Mouse (Mus musculus): ENCODE measurements around the gene Atp5h.
"Not testable (repeated sequence)": the region's sequence is repeated elsewhere in the genome, so short reads cannot be mapped to it uniquely, and the experiment has no call there.

Atp5h gene

DNA sequence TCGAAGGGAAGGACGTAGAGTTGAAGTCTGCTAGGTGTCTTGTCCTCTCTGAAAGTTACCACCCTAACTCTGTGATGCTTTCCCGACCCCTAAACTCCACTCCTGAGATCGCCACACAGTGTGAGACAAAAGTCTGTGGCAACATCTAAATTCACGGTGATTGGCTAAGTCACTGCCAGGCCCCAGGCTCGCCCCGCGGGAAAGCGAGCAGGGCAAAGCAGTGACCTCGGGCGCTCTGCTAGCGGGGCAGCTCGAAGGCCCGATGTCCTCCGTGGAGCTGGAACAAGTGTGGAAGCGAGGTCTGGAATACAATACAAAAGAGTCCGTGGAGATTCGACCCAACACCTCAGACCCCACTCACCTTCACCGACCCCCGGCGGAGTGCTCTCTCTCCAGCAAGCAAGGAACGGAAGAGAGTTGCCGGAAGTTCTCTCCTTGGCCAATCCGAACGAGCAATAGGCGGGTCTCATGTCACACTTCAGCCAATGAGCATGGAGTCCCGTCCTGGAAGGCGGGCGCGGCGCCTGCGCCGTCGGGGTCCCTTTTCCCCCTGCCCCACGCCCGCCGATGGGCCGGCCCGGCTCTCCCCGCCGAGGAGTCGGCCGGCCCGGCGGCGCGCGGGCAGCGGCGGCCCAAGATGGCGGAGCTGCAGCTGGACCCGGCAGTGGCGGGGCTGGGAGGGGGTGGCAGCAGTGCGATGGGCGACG is at the start of gene Atp5h, which contains the start of gene Kctd2:
Gene Atp5h, minus strand, starts transcription at position 432 of the 707 bp plus-strand sequence.
Gene Kctd2, plus strand, starts transcription at position 598 of the 707 bp plus-strand sequence.
- DNase-seq (ENCODE audit: low spot score in 2 of 2), result peak; percentile 93 to 95

DNA sequence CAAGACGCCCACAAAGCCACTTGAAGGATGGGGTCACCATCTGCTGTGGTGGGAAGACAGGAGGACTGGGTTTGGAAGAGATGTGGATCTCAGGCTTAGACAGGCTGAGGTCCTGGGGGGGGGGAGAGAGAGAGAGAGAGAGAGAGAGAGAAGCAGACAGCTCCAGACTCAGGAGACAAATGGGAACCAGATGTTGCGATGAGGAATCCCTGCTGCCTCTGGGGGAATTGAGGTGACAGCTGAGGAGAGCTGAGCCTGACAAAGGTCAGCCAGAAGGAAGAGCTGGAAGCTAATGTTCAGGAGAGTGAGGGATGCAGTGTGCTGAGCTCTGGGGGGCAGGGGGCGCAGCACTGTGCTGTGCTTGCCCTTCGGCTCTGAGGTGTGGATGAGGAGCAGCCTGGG is 47.5 kb upstream of the Atp5h start:
- DNase-seq (ENCODE audit: low spot score in 2 of 2), result no peak

DNA sequence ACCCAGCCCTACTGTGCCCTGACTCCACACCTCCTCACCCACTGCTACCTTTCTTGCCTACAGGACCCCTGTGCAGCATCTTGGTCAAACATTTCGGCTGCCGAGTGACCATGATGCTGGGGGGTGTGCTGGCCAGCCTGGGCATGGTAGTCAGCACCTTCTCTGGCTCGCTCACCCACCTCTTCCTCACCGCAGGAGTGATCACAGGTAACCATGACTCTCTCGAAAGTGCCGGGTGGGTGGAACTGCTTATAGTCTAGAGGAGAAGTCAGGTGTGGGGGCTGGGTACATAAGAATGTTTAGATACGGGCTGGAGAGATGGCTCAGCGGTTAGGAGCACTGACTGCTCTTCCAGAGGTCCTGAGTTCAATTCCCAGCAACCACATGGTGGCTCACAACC is 45.1 kb upstream of the Atp5h start:
- DNase-seq (ENCODE audit: low spot score in 2 of 2), result no peak

DNA sequence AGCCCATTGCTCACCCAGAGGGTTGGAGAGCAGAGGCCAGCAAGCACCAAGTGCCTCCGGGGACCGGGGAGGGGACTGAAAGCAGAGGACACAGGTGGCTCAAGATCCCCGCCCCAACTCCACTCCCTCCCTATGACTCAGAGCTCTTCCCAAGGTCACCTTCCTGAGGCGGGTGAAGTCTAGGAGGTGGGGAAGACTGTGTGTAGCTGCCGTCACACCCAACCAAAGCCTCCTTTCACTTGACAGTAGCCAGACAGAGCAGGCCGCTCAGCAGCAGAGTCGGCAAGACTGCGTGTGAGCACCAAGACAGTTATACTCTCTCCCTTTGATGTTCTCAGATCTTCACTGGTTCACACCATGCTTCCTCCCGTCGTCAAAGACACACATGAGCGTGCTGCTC is 43.6 kb upstream of the Atp5h start:
- DNase-seq (ENCODE audit: low spot score in 2 of 2), result no peak

DNA sequence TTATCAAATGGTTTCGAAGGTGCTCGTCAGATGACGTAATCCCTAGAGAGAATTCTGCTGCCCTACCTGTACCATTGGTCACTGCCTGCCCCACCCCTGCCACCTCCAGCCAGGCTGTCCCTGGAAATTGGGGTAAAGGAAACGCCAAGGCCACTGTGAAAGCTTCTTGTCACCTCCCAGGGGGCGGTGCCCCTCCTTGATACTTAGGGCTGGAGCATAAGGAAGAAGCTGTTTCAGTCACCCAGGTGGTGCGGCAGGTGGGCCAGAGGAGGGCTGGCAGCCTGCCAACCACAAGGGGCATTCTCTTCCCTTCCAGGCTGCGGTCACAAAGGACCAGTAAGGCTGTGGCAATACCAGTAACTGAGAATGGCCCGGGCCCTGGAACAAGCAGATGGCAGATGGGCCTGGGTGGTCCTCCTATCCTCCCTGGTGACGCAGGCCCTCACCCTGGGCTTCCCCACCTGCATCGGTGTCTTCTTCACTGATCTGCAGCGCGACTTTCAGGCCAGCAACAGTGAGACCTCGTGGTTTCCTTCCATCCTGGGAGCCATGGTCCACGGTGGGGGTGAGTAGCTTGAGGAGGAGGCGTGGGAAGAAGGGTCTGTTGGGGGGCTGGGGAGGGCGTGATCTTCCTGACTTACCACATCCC is 42.6 kb upstream of the Atp5h start, which contains the start of gene Slc16a5:
Gene Slc16a5, plus strand, starts transcription at position 232 of the 649 bp plus-strand sequence.
- DNase-seq (ENCODE audit: low spot score in 2 of 2), result no peak

DNA sequence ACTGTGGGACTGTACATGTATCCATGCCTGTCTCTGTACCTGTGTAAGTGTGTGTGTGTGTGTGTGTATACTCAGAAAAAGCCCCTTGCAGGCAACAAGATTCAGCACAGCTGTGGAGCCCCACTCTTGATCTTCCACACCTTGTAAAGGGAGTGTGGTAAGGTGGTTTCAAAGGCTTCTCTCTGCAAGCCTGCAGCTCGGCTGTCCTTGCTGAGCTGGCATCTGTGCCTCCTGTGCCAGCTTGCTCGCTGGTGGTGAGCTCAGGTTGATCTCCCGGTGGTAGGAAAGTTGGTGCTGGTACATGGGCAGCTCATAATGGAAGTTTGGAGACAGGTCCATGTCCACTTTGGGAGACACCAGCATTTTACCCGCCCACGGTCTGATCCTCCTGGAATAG is 42.1 kb upstream of the Atp5h start:
- DNase-seq (ENCODE audit: low spot score in 2 of 2), result no peak

DNA sequence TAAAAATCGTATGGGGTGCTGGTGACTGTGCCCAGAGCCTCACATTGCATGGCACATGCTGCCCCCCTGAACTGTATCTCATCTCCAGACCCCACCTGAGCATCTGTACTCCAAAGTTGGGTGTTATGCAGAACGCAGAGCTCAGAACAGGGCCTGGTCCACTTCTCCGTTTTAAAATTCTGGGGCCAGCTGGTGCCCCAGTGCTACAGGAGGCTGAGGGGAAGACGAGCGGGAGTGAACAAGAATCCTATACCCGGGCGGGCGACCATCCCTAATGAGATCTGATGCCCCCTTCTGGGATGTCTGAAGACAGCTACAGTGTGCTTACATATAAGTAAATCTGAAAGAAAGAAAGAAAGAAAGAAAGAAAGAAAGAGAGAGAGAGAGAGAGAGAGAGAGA is 41.2 kb upstream of the Atp5h start:
- no peak for DNase-seq (ENCODE audit: low spot score in 2 of 2)

DNA sequence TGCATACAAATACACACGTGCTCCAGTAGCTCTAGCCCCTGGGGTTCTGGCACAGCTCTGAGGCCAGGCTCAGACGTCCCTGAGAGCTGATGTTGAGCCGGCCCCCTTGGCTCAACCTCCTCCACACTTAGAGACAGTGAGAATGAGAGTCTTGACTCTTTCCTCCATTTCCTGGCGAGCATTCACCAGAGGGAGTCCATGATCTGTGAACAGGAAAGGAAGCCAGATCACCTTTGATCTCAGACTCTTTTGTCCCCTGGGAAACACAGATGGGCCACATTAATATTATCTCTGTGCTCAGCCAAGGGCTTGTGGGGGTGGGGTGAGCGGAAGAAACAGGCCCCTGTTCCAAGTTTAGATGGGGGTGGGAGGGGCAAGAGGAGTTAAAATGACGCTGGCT is 37.6 kb upstream of the Atp5h start:
- no peak for DNase-seq (ENCODE audit: low spot score in 2 of 2)

DNA sequence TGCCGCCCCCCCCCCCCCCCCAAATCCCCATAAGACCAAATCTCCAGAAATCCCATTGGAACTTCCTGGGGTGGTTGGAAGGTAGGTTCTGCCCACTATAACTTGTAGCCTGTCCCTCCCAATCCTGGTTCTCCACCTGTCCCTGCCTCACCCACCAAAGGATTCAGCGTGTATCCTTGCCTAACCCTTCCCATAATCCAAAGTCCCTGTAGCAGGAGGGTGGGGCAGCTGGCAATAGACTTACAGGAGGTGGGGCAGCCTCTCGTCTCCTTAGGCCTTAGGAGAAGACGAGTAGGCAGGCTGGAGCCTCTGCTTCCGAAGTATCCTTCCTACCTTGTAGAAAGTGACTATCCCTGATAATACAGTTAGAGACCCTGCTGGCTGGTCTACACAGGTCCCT is 36.4 kb upstream of the Atp5h start:
- no peak for DNase-seq (ENCODE audit: low spot score in 2 of 2)

DNA sequence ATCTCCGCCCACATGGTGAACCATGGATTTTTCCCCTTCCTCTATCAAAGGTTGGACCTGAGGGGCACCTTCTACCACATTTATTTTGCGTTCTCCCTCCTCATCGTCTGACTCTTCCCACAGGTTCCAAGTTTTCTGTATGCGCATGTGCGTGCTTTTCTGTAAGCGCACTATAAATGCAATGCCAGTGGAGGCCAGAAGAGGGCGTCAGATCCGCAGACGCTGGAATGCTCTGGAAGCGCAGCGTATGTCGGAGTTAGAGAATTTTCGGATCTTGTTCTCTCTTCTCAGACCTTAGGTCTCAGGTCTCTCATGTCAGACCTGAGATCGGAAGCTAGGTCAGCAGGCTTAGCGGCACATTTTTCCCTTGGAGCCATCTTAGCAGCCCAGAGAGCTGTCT is 35.9 kb upstream of the Atp5h start:
- no peak for DNase-seq (ENCODE audit: low spot score in 2 of 2)

DNA sequence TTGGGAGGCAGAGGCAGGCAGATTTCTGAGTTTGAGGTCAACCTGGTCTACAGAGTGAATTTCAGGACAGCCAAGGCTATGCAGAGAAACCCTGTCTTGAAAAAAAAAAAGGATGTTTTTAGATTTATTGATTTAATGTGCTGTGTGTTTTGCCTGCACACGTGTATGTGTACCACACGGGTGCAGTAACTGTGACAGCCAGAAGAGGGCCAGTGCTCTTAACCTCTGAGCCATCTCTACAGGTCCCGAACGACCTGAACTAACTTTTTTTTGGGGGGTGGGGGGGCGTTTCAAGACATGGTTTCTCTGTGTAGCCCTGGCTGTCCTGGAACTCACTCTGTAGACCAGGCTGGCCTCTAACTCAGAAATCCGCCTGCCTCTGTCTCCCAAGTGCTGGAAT is 35.1 kb upstream of the Atp5h start:
- not testable (repeated sequence) for DNase-seq (ENCODE audit: low spot score in 2 of 2)

DNA sequence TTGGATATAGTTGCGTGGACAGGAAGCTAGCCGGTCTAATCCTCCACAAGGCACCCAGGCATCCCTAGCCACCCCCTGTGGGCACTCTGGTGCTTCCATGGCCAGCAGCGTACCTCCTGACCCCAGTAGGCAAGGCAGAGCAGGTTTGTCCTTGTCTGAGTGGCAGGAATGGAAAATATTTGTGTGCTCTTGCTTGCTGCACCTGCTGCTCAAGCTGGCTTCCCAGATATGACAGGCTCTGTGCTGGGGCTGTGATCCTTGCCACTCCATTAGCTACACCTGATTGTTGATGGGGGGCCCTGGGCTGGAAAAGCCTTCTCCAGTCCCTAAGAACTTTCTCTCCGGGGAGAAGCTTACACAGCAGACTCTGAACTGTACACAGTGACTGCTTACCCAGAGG is 33.5 kb upstream of the Atp5h start:
- DNase-seq (ENCODE audit: low spot score in 2 of 2), result no peak

DNA sequence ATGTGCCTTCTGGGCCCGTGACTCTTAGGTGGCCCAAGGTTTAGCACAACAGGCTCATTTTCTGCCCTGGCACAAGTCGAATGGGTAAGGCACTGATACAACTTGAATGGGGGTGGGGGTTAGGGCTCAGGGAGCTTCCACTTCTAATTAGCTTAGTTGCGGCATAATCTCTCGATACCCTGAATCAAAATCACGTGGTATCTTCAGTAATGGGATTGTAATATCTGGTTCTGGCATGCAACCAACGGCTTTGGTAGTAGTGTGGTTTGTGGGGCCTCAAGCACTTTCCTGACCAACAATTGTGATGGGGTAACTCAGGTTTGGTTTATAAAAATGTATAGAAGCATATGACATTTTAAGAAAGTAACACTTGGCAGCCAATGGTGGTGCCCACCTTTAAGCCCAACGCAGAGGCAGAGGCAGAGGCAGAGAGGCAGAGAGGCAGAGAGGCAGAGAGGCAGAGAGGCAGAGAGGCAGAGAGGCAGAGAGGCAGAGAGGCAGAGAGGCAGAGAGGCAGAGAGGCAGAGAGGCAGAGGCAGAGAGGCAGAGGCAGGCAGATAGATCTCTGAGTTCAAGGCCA is 32.6 kb upstream of the Atp5h start:
- DNase-seq (ENCODE audit: low spot score in 2 of 2), result no peak

DNA sequence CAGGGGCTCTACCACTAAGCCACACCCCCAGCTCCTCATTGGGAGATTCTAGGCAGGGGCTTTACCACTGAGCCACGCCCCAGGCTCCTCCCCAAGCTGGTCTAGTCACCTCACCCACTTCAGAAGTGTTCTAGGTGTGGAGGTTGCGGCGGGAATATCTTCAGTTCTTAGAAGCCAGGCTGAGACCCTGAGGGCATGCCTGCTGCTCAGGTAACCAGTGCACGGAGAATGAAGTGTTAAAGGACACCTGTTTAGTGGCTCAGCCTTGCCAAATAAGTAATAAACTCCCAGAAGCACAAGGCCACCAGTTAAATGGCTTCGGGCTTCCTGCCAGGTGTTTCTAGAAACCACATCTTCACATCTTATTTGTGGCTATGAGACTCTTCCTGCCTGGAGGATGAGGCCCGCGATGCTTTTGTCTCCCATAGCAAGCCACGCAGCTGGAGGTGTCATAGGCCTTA is 32.0 kb upstream of the Atp5h start:
- no peak for DNase-seq (ENCODE audit: low spot score in 2 of 2)

DNA sequence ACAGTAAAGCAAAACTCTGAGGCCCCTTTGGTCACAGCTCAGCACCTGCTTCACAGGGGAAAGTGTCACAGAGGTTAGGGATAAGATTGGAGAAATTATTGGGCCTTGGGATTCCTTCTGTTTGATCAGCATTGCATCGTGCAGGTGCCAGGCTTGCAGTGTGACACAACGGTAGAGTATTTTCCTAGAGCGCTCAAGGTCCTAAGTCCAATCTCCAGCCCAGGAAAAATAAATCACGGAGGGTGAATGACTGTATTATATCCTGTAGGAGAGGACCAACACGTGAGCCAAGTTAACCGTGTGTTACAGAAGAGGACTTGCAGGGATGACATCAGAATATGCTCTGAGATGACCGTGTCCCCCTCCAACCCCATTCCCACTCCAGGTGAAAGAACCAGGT is 30.4 kb upstream of the Atp5h start:
- DNase-seq (ENCODE audit: low spot score in 2 of 2), result no peak

DNA sequence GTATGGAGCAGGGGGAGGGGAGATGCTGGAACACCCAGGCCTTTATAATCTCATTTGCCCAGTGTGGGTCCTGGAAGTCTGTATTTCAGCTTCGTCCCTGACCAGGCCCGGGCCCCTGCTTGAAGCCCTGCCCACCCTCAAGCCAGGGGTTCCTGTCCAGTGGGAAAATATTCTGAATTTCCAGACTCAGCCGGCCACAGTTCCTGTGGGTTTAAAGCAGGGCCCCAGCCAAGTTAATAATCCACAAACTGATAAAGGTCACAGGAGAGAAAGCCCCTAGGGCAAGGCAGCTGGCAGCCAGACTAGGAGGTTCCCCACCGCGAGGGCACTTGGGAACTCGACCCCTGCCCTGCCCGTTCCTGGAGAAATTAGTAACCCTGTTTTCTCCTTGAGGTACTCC is 29.2 kb upstream of the Atp5h start:
- no peak for DNase-seq (ENCODE audit: low spot score in 2 of 2)

DNA sequence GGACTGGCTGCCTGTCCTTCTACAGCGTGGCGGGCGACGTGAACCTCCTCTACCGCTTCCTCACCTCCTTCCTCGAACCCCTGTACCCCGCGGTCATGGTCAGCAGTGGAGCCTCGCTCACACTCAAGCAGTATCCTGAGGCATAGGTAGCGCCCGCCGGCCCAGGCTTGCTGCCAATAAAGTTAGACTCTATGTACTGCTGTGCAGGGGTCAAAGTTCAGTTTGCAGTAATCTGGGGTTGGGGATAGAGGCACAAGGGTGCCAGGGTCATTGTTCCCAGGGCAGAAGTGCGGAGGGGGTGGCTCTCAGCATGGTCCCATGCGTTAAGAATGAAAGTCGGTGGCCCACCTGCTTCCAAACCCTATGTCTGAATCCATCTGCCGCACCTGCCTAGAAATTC is 28.3 kb upstream of the Atp5h start:
- DNase-seq (ENCODE audit: low spot score in 2 of 2), result no peak

DNA sequence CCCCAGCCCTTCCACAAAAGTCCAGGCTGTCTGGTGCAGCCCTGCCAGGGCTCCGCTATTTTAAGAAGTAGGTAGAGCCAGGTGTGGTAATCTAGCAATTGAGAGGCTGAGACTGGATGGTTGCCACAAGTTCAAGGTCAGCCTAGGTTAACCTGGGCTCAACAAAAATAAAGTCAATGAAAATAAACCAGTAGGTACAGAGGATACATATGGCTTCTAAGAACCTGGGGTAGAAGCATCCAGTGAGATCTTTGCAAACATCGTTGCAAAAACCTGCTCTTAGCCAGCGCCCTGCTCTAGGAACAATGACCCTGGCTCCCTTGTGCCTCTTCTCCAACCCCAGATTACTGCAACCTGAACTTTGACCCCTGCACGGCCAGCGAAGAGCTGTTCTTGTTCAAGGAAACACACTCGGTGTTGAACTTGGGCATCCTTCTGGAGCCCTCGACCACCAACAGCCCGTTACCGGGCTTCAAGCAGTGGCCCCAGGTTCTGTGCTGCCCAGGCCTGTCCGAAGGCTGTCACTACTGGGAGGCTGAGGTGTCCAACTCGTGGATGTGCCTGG is 27.6 kb upstream of the Atp5h start:
- no peak for DNase-seq (ENCODE audit: low spot score in 2 of 2)

DNA sequence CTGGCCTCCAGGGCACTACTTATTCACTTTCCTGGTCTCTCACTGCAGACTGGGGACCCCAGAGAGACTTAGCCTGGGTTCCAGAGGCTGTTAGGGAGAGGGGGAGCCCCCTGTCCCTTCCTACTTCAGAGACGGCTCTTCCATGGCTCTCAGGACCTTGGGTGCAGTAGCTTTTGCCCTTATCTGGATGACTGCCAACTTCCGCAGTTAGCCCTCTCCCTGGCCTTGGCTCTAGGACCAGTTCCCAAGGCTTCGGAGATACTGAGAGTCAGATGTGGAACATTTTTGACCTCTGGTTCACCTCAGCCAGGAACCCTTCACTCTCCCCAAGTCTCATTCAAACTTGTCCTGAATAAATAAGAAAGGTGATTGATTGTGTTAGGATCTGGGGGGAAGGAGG is 27.1 kb upstream of the Atp5h start:
- DNase-seq (ENCODE audit: low spot score in 2 of 2), result no peak

DNA sequence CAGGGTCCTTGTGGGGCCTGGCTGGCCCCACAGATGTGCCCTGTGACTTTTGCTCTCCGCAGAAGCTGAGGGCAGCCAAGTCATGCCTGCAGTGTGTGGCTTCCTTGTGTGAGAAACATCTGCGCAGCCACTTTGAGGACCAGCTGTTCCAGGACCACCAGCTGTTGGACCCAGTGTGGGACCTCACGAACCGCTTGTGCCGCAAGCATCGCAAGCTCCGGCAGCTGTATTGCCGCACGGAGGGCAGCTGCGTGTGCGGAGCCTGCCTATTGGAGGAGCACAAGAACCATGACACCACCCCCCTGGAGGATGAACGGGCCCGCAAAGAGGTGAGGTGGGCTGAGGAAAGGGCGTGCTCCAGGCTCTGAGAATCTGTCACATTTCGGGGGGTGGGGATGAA is 21.7 kb upstream of the Atp5h start:
- DNase-seq (ENCODE audit: low spot score in 2 of 2), result no peak

DNA sequence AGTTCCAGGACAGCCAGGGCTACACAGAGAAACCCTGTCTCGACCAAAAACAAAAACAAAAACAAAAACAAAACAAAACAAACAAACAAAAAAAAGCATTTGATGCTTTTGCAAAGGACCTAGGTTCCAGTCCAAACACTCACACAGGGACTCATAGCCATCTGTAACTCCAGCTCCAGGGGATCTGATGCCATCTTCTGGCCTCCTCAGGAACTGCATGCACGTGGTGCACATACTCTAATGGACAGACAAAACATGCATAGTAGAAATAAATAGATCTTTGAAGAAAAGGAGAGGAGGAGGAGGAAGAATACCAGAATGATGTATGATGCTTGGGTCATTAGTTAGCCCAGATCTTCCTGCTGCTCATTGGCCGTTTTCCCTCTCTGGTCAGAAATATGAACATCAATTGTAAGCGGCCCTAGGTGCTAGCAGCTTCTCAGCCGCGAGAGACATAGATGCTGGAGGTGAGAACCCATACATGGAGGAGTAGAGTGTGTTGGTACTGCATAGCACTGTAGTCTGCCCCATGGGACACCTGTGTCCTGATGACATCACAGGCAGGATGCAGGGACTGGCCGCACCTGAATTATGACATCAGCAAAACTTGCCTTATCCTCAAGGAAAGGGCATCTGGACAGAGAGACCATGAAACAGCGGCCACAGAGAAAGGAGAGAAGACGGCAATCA is 20.3 kb upstream of the Atp5h start, which contains the start of gene Trim80:
Gene Trim80, plus strand, starts transcription at position 640 of the 690 bp plus-strand sequence.
- DNase-seq (ENCODE audit: low spot score in 2 of 2), result no peak

DNA sequence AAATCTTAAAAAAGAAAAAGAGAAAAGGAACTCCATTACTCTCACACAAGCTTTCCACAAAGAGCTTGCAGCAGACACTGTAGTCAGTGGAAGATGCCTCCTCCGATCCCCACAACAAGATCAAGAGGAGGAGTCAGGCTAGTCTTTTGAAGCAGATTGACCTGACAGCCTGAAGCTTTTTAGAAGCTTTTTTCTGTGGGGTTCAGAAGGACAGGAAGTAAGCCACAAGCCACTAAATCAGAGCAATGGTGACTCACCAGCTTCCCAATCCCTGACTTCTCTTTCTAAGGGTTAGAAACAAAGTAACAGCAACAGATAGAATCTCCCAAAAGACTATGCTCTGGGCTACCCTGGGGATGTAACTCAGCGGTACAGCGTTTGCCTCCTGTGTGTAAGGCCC is 19.6 kb upstream of the Atp5h start:
- DNase-seq (ENCODE audit: low spot score in 2 of 2), result no peak
